In the genomic region with DNA sequence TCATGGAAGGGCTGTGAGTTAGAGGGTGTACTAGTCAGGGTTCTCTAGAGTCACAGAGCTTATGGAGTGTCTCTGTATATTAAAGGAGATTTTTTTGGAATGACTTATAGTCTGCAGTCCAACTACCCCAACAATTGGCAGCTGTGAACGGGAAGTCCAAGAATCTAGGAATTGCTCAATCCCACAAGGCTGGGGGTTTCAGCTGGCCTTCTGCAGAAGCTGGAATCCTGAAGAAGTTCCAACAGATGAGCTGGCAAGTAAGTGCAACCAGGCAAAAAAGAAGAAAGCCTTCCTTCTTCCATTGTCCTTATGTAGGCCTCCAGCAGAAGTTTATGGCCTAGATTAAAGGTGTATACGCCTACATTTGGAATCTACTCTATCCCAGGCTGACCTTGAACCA, we compare ENCODE assay signal across 15 mouse cellular contexts. TPM values are rescaled to one million over a fixed set of nuclear protein-coding genes. Genes with fewer than 3 reads are reported as not detected.
DNase-seq lines count a peak whose midpoint lies in the region.
"Had no signal": no experiment of that assay in that cellular context is flagged by ENCODE, and none has a peak within 500 bp of the region (broad histone marks: within the 10 kb centered on the region; RNA-seq: fewer than 3 reads in every experiment).

No protein-coding gene starts in this region.

- intact Hi-C loops in left cerebral cortex, postnatal 25 days (cut with DNase I) = no loop called here

- DNase-seq in gastrocnemius, postnatal 25 days = peak; percentile 33
- no peak for DNase-seq in gastrocnemius, postnatal 10 days
- DNase-seq in 3T3-L1 (ENCODE audit: low read depth, low spot score) (peak; percentile 87), adipocyte (ENCODE audit: low spot score) (peak; percentile 86)
- peak; percentile 65 for DNase-seq in lung, postnatal 36 days
- DNase-seq in left cerebral cortex, adult 8-10 months (ENCODE audit: low spot score in 2 of 2) = no peak
- no peak for DNase-seq in left cerebral cortex, postnatal 25 days (ENCODE audit: low spot score in 2 of 2)
- DNase-seq: cerebellum, adult 11-12 months; cerebellum, postnatal 14 days; kidney, adult 2 months; kidney, postnatal 14 days; right cerebral cortex, postnatal 4 days had no signal

RNA-seq across cellular contexts. Expression of gene Pla2g15, which starts 4.9 kb away (rescaled TPM):
- 1 to 10 TPM; 2.9 to 3.8 TPM for total RNA-seq in gastrocnemius, postnatal 25 days (2021)
- total RNA-seq in gastrocnemius, postnatal 10 days (2021) = 1 to 10 TPM; 4.7 to 6.6 TPM
- 10 to 100 TPM; 23.4 to 31.5 (median 26.9) TPM for total RNA-seq in left cerebral cortex, adult 8-10 months (2022)
- 10 to 100 TPM; 25.4 to 27.5 TPM for total RNA-seq in left cerebral cortex, postnatal 25 days (2021)

RNA-seq across cellular contexts. Expression of gene Esrp2, which starts 8.6 kb away (rescaled TPM):
- under 1 TPM in 1 of 2 experiments, not detected in 1; 0.46 TPM for total RNA-seq in gastrocnemius, postnatal 25 days (2021)
- under 1 TPM in 1 of 2 experiments, not detected in 1; 0.07 TPM for total RNA-seq in gastrocnemius, postnatal 10 days (2021)
- under 1 TPM in 3 of 4 experiments, not detected in 1; 0.19 to 0.87 (median 0.70) TPM for total RNA-seq in left cerebral cortex, adult 8-10 months (2022)
- total RNA-seq in left cerebral cortex, postnatal 25 days (2021) = not detected
- total RNA-seq: G1E; left cerebral cortex, adult 18-20 months; monocyte, adult 5-6 weeks had no signal

RNA-seq across cellular contexts. Expression of gene Slc7a6, which starts 23.3 kb away (rescaled TPM):
- 1 to 10 TPM; 7.9 to 8.6 TPM for total RNA-seq in gastrocnemius, postnatal 25 days (2021)
- total RNA-seq in gastrocnemius, postnatal 10 days (2021) = 10 to 100 TPM in 1 of 2 experiments, 1 to 10 TPM in 1; 5.8 to 11.0 TPM
- total RNA-seq in left cerebral cortex, adult 8-10 months (2022) = 10 to 100 TPM; 18.6 to 27.4 (median 23.4) TPM
- 10 to 100 TPM; 27.6 to 32.4 TPM for total RNA-seq in left cerebral cortex, postnatal 25 days (2021)

Comparison
In these comparisons a context has a peak if more than half of its experiments do, and no peak if none do; other contexts are left out.
1. DNase-seq: peak in gastrocnemius, postnatal 25 days (single experiment), 3T3-L1 (single experiment), adipocyte (single experiment) and lung, postnatal 36 days (single experiment); none in gastrocnemius, postnatal 10 days (single experiment), left cerebral cortex, adult 8-10 months (0 of 2) and left cerebral cortex, postnatal 25 days (0 of 2).